Mouse (Mus musculus) testis, adult 2 months (tissue): Measurements from ENCODE around the gene Tgfbr3.

Experiments used
- CTCF ChIP-seq: fragments of 200-500 bp; IDR thresholded peaks from 2 replicates; pipeline ENCODE4 v1.5.1; 2012; ENCODE audit warnings: low read depth, mild to moderate bottlenecking, inconsistent platforms, low read length, moderate library complexity; ENCODE audit not compliant: control insufficient read depth, insufficient read depth, insufficient replicate concordance
- POLR2A ChIP-seq: fragments of 200-500 bp; IDR thresholded peaks from 2 replicates; pipeline ENCODE4 v1.6.1; 2012; ENCODE audit warnings: low read depth, mild to moderate bottlenecking, inconsistent platforms, low read length, moderate library complexity; ENCODE audit not compliant: control insufficient read depth

GRCm38 (mm10) chr5:107264426-107265360 lies 24.7 kb downstream of the Tgfbr3 start:
- TF ChIP-seq CTCF (no peak), POLR2A (no peak)
